Mouse (Mus musculus) liver, postnatal 0 days (tissue): ENCODE data around the gene Upk2.

Experiments used
- CTCF ChIP-seq: sonication (generic); IDR thresholded peaks from 2 replicates; pipeline ENCODE4 v1.5.1; 2016; ENCODE audit warnings: antibody characterized with exemption, low read depth
- EP300 ChIP-seq: IDR thresholded peaks from 2 replicates; pipeline ENCODE4 v1.6.1; 2016; ENCODE audit warnings: antibody characterized with exemption, low read depth, mild to moderate bottlenecking

DNA sequence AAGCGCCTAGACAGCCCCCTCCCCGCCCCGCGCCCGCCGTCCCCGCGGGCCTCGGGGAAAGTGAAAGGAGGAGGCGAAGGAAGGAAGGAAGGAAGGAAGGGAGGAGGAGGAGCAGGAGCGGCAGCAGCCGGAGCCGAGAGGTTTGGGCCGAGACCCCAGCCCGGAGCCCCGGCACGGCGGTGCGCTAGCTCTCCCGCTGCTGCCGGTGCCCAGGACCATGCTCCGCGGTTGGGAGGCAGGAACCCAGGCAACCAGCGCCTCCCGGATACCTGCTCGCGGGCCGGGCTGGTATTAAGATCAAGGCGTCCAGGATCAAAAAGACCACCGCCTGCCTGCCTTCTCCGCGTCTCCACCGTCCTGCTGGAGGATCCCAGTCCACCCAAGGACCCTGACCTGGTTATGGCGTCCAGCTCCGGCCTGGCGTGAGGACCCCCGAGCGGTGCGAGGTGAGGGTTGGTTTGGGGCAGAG, 28.3 kb upstream of the Upk2 start:
- no peak for TF ChIP-seq CTCF
- no peak for TF ChIP-seq EP300
